Mouse (Mus musculus) lung, adult 2 months (tissue): Measurements from ENCODE around the gene Rnf181.

Source experiments
- CTCF ChIP-seq: fragments of 200-500 bp; IDR thresholded peaks from 2 replicates; pipeline ENCODE4 v1.5.1; 2011; ENCODE audit warnings: mild to moderate bottlenecking, low read length, control low read depth; ENCODE audit not compliant: insufficient read depth
- POLR2A ChIP-seq: fragments of 200-500 bp; IDR thresholded peaks from 2 replicates; pipeline ENCODE4 v1.6.1; 2011; ENCODE audit warnings: low read depth, mild to moderate bottlenecking, control low read depth, low read length, borderline replicate concordance; ENCODE audit errors: extremely low read depth

DNA sequence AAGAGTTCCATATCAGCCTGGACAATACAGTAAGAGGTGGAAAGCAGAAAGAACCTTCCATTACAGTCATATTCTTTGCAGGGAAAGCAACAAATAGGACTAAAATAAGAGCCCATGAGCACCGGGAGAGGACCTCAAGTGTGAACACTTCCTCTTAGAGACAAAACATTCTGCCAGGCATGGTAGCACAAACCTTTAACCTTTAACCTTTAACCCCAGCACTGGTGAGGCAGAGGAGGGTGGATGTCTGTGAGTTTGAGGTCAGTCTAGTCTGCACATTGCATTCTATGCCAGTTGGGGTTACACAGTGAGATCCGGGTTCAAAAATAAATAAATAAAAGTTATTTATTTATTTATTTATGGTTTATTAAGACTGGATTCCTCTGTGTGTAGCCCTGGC lies 26.3 kb downstream of the Rnf181 start:
- TF ChIP-seq CTCF: no peak
- TF ChIP-seq POLR2A: no peak
